Mouse (Mus musculus): ENCODE results near the gene Diras1.

DNA sequence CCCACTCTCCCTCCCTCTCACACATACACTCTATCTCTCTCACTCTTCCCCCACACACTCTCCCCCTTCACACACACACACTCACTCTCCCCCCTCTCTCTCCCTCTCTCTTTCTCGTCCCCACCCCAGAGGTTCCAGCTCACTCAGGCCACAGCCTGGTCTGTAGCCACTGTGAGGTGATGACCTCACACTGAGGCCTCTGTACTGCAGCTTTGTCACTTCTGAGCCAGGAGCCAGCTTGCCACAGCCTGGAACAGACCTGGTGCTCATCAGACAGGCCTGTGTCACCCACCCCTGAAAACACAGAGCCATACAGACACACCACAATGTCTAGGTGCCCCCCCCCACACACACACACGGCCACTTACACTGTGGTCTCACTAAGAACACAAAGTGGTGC lies 5.3 kb downstream of the Diras1 start:
- TF ChIP-seq POLR2A (IDR thresholded peaks at IDR 0.05; ENCODE audit: low read depth, low read length) (no peak), CTCF (IDR thresholded peaks at IDR 0.05; ENCODE audit: extremely low read depth, insufficient read length, insufficient replicate concordance, low read depth, low read length) (no peak)

All from small intestine, adult 2 months (tissue).